Mouse (Mus musculus) heart, embryonic 14.5 days (tissue): ENCODE measurements around the gene Vmn2r15. TPM values are rescaled to one million over a fixed set of nuclear protein-coding genes. Genes with fewer than 3 reads are reported as not detected.

Experiments
- ATAC-seq: fragments of 200-750 bp; cut with Nextera tagmentation; 2 replicates; pipeline ENCODE4 v1.8.0; 2017; ENCODE audit warnings: low read depth, moderate TSS enrichment; ENCODE audit not compliant: insufficient number of reproducible peaks, insufficient read depth, low FRiP score
- H3K27ac ChIP-seq, 2 experiments: fragments of 200-500 bp in 1 of 2; fragments of 300-500 bp in 1 of 2; sonication (generic) in 1 of 2; replicated peaks in 1 of 2; 2 replicates each; pipeline ENCODE4 v1.5.1; 2012 to 2014; ENCODE audit warnings: low read depth in 2 of 2, low read length in 2 of 2, control low read depth in 1 of 2, mild to moderate bottlenecking in 1 of 2, mixed read lengths in 1 of 2; ENCODE audit not compliant: control insufficient read depth in 1 of 2, insufficient read depth in 1 of 2
- H3K27me3 ChIP-seq: fragments of 300-500 bp; sonication (generic); 2 replicates; pipeline ENCODE4 v1.6.1; 2014; ENCODE audit warnings: mild to moderate bottlenecking, low read length, control low read depth; ENCODE audit not compliant: control insufficient read depth, insufficient read depth
- H3K36me3 ChIP-seq: fragments of 300-500 bp; sonication (generic); 2 replicates; pipeline ENCODE4 v1.6.1; 2014; ENCODE audit warnings: mild to moderate bottlenecking, control low read depth, low read length, mixed read lengths; ENCODE audit not compliant: control insufficient read depth, insufficient read depth
- H3K4me1 ChIP-seq, 2 experiments: fragments of 200-500 bp in 1 of 2; fragments of 300-500 bp in 1 of 2; sonication (generic) in 1 of 2; 2 replicates each; pipeline ENCODE4 v1.6.1; 2012 to 2014; ENCODE audit warnings: low read length in 2 of 2, control low read depth in 1 of 2, mixed read lengths in 1 of 2; ENCODE audit not compliant: control insufficient read depth in 2 of 2, insufficient read depth in 2 of 2
- H3K4me2 ChIP-seq: fragments of 300-500 bp; sonication (generic); 2 replicates; pipeline ENCODE4 v1.6.1; 2014; ENCODE audit warnings: mild to moderate bottlenecking, low read length
- H3K4me3 ChIP-seq, 2 experiments: fragments of 200-500 bp in 1 of 2; fragments of 300-500 bp in 1 of 2; sonication (generic) in 1 of 2; 2 replicates each; pipeline ENCODE4 v1.5.1; 2012 to 2014; ENCODE audit warnings: low read length in 2 of 2, mild to moderate bottlenecking in 2 of 2, control low read depth in 1 of 2, low read depth in 1 of 2, moderate library complexity in 1 of 2; ENCODE audit not compliant: control insufficient read depth in 1 of 2, insufficient read depth in 1 of 2
- H3K9ac ChIP-seq: fragments of 300-500 bp; sonication (generic); 2 replicates; pipeline ENCODE4 v1.6.1; 2014; ENCODE audit warnings: mild to moderate bottlenecking, low read length
- H3K9me3 ChIP-seq: fragments of 300-500 bp; sonication (generic); 2 replicates; pipeline ENCODE4 v1.6.1; 2016; ENCODE audit warnings: low read length, control low read depth; ENCODE audit not compliant: control insufficient read depth
- WGBS: fragments of 180-500 bp; shearing (Covaris S2); extraction: QIAGEN DNeasy Blood & Tissue Kit; methylation state at CpG from one replicate; pipeline ENCODE4 v1.1.7; 2014; 5-methylcytosine and 5-hydroxymethylcytosine counted together
- polyA plus RNA-seq: library from polyadenylated mRNA; unstranded; fragments of >200 nt; fragmentation: Nextera tagmentation; extraction: Ambion mirVana; gene quantifications from 2 replicates; pipeline ENCODE4 v1.2.1, GENCODE M21; 2014

The Vmn2r15 gene
- polyA plus RNA-seq, result not detected in 2 replicates

DNA sequence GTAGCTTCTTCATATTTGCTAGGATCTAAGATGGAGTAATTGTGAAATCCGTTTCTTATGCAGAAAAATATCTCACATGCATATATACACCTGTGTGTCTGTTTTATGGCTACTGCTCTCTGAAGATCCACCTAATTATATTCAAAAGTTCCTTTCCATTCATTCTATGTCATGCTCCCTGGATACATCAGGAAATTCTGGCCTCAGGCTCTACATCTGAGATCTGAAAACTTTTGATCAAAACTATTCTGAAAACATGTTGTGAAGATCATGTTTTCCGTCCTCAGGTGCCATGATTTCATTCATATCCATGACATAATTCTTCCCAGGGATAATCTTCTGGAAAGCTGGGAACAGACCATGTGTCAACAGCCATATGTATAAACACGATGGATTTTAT, at the start of gene Vmn2r15:
Gene Vmn2r15, minus strand, starts transcription at position 101 of the 400 bp plus-strand sequence.
- H3K27ac ChIP-seq, result no peak within 1 kb of the TSS
- no peaks in the 10 kb centered on the region for H3K27me3 ChIP-seq
- H3K9me3 ChIP-seq, result 0 out of 2 replicates have a peak, but pooled peaks cover 3% of the 10 kb centered on the region
- 38% methylated on average over 3 of the region's 3 CpGs for WGBS
- no peak within 1 kb of the TSS for H3K9ac ChIP-seq
- no peaks in the 10 kb centered on the region for H3K36me3 ChIP-seq
- no peaks in the 10 kb centered on the region for H3K4me1 ChIP-seq
- no peak within 1 kb of the TSS for H3K4me2 ChIP-seq
- ATAC-seq, result no peak
- no peak within 1 kb of the TSS for H3K4me3 ChIP-seq

DNA sequence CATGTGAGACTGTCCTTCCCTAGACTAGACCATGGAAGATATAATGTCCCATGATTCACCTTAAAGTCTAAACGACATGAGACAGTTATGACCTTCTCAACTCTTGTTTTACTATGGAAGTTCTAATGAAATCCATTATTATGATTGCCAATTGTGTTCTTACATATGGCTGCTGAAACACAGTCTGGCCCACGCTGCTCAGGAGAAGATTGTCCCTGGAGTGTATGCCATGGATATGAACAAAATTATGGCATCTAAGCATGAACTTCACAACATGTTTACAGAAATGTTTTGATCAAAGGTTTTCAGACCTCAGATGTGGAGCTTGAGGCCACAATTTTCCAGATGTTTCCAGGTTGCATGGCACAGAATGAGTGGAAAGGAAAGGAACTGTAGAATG, 32.4 kb upstream of the Vmn2r15 start, which contains the start of gene Vmn2r16:
Gene Vmn2r16, plus strand, starts transcription at position 301 of the 400 bp plus-strand sequence.
- Histone ChIP-seq H3K36me3 (no peaks in the 10 kb centered on the region), H3K4me2 (no peak within 1 kb of the TSS), H3K9ac (no peak within 1 kb of the TSS), H3K4me1 (no peaks in the 10 kb centered on the region), H3K9me3 (peaks cover 18% of the 10 kb centered on the region), H3K4me3 (no peak within 1 kb of the TSS), H3K27ac (no peak within 1 kb of the TSS), H3K27me3 (no peaks in the 10 kb centered on the region)
- ATAC-seq, result no peak
- 42% methylated on average over 2 of the region's 2 CpGs for WGBS

DNA sequence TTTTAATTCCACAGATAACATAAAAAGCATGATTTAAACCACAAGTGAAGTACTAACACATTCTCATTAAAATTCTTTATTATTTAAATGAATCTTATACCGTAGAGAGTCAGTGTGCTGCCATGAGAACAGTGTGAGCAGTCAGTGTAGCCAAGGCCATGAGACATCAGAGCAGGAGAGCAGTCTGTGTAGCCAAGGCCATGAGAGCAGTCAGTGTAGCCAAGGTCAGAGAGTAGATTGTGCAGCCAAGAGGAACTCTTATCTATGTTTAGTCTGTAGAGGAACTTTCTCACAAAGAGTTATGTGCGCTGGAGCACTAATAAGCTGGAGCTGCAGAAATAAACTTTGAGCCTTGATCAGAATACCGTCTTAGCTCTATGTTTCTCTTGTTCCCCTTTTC, 2.8 kb downstream of the Vmn2r15 start:
- Histone ChIP-seq H3K27me3 (no peaks in the 10 kb centered on the region), H3K9me3 (peaks cover 3% of the 10 kb centered on the region; the same call in 1 of the 2 replicates), H3K27ac (no peak overlapping the region), H3K36me3 (no peaks in the 10 kb centered on the region), H3K4me1 (no peaks in the 10 kb centered on the region), H3K4me2 (no peak overlapping the region), H3K9ac (no peak overlapping the region), H3K4me3 (no peak overlapping the region)
- ATAC-seq, result no peak
- WGBS, result 67% methylated on average over 3 of the region's 3 CpGs

Other genes with a start within 250 kb of the Vmn2r15 start
- gene Vmn2r11, start 238.1 kb downstream of the Vmn2r15 start, polyA plus RNA-seq, result not detected in 2 replicates
- gene Vmn2r12, start 199.7 kb downstream of the Vmn2r15 start, polyA plus RNA-seq, result not detected in 2 replicates
- not detected in 2 replicates for gene Vmn2r13, start 105.4 kb downstream of the Vmn2r15 start, polyA plus RNA-seq
- gene Vmn2r14, start 72.9 kb downstream of the Vmn2r15 start, polyA plus RNA-seq, result not detected in 2 replicates
- not detected in 2 replicates for gene Vmn2r16, start 32.5 kb upstream of the Vmn2r15 start, polyA plus RNA-seq
- not detected in 2 replicates for gene Vmn2r17, start 122.0 kb upstream of the Vmn2r15 start, polyA plus RNA-seq